Mouse (Mus musculus) liver, postnatal 0 days (tissue): ENCODE results near the gene P2rx1. TPM values are rescaled to one million over a fixed set of nuclear protein-coding genes. Genes with fewer than 3 reads are reported as not detected.

Experiments used
- ATAC-seq: fragments of 200-750 bp; cut with Nextera tagmentation; 2 replicates; pipeline ENCODE4 v1.8.0; 2017; ENCODE audit warnings: mild to moderate bottlenecking, moderate library complexity
- DNase-seq: peaks from one replicate; pipeline ENCODE4 v3.0.0-alpha.2; 2016
- H3K27ac ChIP-seq: fragments of 300-500 bp; sonication (generic); 2 replicates; pipeline ENCODE4 v1.5.1; 2014; ENCODE audit warnings: antibody characterized with exemption, moderate library complexity, mild to moderate bottlenecking, low read depth
- H3K27me3 ChIP-seq: fragments of 300-500 bp; sonication (generic); 2 replicates; pipeline ENCODE4 v1.6.1; 2014; ENCODE audit warnings: low read length, control low read depth, mixed read lengths; ENCODE audit not compliant: insufficient read depth
- H3K36me3 ChIP-seq: fragments of 300-500 bp; sonication (generic); replicated peaks from 2 replicates; pipeline ENCODE4 v1.6.1; 2014; ENCODE audit warnings: mild to moderate bottlenecking, control low read depth, low read length, moderate library complexity, mixed read lengths; ENCODE audit not compliant: insufficient read depth
- H3K4me1 ChIP-seq: fragments of 300-500 bp; sonication (generic); 2 replicates; pipeline ENCODE4 v1.6.1; 2014; ENCODE audit warnings: antibody characterized with exemption, mild to moderate bottlenecking, control low read depth; ENCODE audit not compliant: insufficient read depth
- H3K4me2 ChIP-seq: fragments of 300-500 bp; sonication (generic); 2 replicates; pipeline ENCODE4 v1.6.1; 2014; ENCODE audit warnings: low read depth, mild to moderate bottlenecking, low read length, moderate library complexity, mixed read lengths
- H3K4me3 ChIP-seq: fragments of 300-500 bp; sonication (generic); 2 replicates; pipeline ENCODE4 v1.5.1; 2014; ENCODE audit warnings: low read depth, low read length
- H3K9ac ChIP-seq: fragments of 300-500 bp; sonication (generic); replicated peaks from 2 replicates; pipeline ENCODE4 v1.6.1; 2014; ENCODE audit warnings: mild to moderate bottlenecking, moderate library complexity
- H3K9me3 ChIP-seq: fragments of 300-500 bp; sonication (generic); 2 replicates; pipeline ENCODE4 v1.6.1; 2016; ENCODE audit warnings: mild to moderate bottlenecking, control low read depth, low read length, mixed read lengths
- CTCF ChIP-seq: sonication (generic); IDR thresholded peaks from 2 replicates; pipeline ENCODE4 v1.5.1; 2016; ENCODE audit warnings: antibody characterized with exemption, low read depth
- EP300 ChIP-seq: IDR thresholded peaks from 2 replicates; pipeline ENCODE4 v1.6.1; 2016; ENCODE audit warnings: antibody characterized with exemption, low read depth, mild to moderate bottlenecking
- WGBS: fragments of 180-500 bp; shearing (Covaris S2); extraction: QIAGEN DNeasy Blood & Tissue Kit; methylation state at CpG from one replicate; pipeline ENCODE4 v1.1.7; 2014; ENCODE audit not compliant: insufficient replicate concordance; 5-methylcytosine and 5-hydroxymethylcytosine counted together
- polyA plus RNA-seq: library from polyadenylated mRNA; unstranded; fragments of >200 nt; fragmentation: Nextera tagmentation; extraction: Ambion mirVana; gene quantifications from 2 replicates; pipeline ENCODE4 v1.2.1, GENCODE M21; 2015

P2rx1 gene
- polyA plus RNA-seq, 1 experiment from 2014 or later = 7.9 TPM

DNA sequence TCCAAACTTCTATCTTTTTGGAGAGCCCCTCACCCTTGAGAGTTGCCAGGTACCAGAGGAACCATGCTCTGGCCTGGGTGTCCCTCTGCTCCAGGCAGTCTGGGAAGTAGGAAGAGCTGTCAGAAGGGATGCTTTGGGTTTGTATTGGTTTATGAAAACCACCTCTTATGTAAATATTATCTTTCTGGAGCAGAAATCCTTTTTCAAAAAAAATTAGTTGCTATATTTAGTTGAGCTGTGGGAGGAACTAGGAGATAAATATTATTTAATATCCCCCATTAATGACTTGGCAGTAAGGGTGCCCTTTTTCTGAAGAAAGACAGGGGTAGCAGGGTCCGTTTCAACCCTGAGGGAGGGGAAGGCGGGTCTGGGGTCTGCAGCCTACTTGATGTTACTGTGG lies 36.5 kb upstream of the P2rx1 start:
- Histone ChIP-seq H3K9ac (no peak overlapping the region), H3K4me1 (peaks cover 17% of the 10 kb centered on the region), H3K4me2 (peak overlapping the region; percentile 69), H3K36me3 (no peaks in the 10 kb centered on the region), H3K9me3 (no peaks in the 10 kb centered on the region), H3K4me3 (peak overlapping the region; percentile 54), H3K27me3 (peaks cover 25% of the 10 kb centered on the region), H3K27ac (peak overlapping the region; percentile 88; the same call in 1 of the 2 replicates)
- TF ChIP-seq EP300 = no peak
- no peak for TF ChIP-seq CTCF
- ATAC-seq = no peak
- no peak for DNase-seq
- 52% methylated on average over 2 of the region's 2 CpGs for WGBS

DNA sequence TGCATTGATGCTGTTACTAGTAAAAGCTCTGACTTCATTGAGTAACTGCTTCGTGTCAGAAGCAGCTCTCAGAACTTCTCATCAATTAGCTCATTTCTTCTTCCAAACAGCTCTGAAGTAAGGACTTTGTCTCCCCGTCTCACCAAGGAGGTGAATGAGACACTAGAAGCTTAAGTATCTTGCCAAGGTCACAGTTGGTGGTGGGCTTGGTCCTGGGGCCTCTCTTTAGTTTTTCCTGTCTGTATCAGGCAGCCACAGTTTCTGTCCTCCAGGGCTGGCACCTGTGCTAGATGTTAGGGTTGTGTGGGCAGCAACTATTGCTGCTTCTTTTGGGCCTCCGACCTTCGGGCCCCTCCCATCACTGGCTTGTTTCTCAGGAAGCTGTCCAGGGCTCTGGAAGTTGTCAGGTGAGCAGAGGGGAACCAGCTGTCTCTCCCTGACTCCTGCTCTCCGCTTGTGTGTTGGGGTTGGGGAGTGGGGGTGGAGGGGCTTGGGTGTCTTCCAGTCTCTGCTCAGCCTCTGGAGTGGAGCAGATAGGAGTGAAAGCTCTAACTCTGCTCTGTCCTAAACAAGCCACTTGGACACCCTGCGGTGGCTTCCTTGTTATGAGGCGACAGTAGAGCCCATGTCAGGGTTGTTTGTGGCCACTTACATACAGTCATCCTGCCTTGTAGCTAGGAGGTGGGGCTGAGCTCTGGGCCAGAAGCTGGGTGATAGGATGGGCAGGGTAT lies 35.7 kb upstream of the P2rx1 start:
- 42% methylated on average over 7 of the region's 7 CpGs for WGBS
- H3K4me2 ChIP-seq = peak overlapping the region; percentile 69
- H3K9ac ChIP-seq = no peak overlapping the region
- TF ChIP-seq EP300 (no peak), CTCF (no peak)
- H3K27ac ChIP-seq = peak overlapping the region; percentile 69
- H3K36me3 ChIP-seq = no peaks in the 10 kb centered on the region
- H3K9me3 ChIP-seq = no peaks in the 10 kb centered on the region
- ATAC-seq = peak; percentile 43
- H3K4me1 ChIP-seq = peaks cover 15% of the 10 kb centered on the region
- peak overlapping the region; percentile 54; the same call in 1 of the 2 replicates for H3K4me3 ChIP-seq
- H3K27me3 ChIP-seq = peaks cover 25% of the 10 kb centered on the region
- DNase-seq = peak; percentile 36

DNA sequence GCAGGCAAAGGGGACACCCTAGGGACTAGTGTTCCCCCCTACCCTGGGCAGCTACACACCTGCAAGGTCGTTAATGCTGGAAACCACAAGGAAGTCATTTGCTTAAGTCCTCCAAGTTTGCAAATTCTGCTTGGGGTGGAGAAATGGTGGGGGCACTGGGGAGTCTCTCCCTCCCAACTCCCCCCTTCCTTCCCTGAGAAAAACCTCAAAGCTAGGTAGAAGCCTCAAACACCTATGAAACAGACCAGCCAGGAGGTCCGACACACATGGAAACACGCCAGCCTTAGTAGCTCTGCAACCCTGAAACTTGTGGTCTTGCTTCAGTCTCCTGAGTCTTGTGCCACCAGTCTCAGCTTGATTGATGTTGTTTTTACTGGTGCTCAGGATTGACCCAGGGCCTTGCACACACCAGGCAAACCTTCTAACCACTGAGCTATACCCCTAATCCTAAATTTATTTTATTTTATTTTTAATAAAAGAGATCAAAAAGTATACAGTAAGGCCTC lies 35.1 kb upstream of the P2rx1 start:
- Histone ChIP-seq H3K27ac (peak overlapping the region; percentile 69), H3K9ac (no peak overlapping the region), H3K4me2 (peak overlapping the region; percentile 69), H3K9me3 (no peaks in the 10 kb centered on the region), H3K27me3 (peaks cover 23% of the 10 kb centered on the region), H3K4me3 (no peak overlapping the region), H3K36me3 (no peaks in the 10 kb centered on the region), H3K4me1 (peaks cover 15% of the 10 kb centered on the region)
- ATAC-seq (peak; percentile 9; the same call in 1 of the 2 replicates), DNase-seq (no peak)
- 59% methylated on average over 3 of the region's 3 CpGs for WGBS
- TF ChIP-seq EP300 = no peak
- TF ChIP-seq CTCF = no peak

DNA sequence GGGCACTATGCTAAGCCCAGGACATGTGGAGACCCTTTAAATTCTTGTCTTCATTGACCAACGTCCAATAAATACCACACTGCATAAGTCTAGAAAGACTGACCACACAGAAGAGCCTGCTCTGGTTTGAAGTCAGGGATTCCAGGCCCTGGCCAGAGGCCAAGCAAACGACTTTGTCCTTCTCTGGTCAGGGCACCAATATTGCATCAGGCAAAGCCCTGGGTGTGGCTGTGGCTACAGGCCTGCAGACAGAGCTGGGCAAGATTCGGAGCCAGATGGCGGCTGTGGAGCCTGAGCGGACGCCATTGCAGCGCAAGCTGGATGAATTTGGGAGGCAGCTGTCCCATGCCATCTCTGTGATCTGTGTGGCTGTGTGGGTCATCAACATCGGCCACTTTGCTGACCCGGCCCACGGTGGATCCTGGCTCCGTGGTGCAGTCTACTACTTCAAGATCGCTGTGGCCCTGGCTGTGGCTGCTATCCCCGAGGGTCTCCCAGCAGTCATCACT lies 23.9 kb upstream of the P2rx1 start:
- ATAC-seq = no peak
- Histone ChIP-seq H3K9me3 (no peaks in the 10 kb centered on the region), H3K4me1 (no peaks in the 10 kb centered on the region), H3K27ac (no peak overlapping the region), H3K36me3 (peaks cover 12% of the 10 kb centered on the region; the same call in 1 of the 2 replicates), H3K27me3 (no peaks in the 10 kb centered on the region), H3K9ac (no peak overlapping the region), H3K4me2 (no peak overlapping the region), H3K4me3 (no peak overlapping the region)
- peak; percentile 39 for DNase-seq
- no peak for TF ChIP-seq CTCF
- 77% methylated on average over 13 of the region's 13 CpGs for WGBS

DNA sequence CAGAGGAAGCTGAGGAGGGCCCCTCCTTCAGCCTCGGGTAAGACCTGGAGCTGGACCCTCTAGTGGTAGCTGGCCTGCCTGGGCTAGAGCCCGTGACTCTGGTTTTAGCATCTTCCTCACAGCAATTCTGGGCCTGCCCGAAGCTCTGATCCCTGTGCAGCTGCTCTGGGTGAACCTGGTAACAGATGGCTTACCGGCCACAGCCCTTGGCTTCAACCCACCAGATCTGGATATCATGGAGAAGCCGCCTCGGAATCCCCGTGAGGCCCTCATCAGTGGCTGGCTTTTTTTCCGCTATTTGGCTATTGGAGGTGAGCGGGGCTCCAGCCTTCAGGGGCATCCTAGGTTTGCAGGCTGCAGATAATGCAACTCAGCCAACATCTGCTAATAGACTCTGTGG lies 16.4 kb upstream of the P2rx1 start:
- WGBS = 84% methylated on average over 9 of the region's 9 CpGs
- Histone ChIP-seq H3K27ac (no peak overlapping the region), H3K9me3 (no peaks in the 10 kb centered on the region), H3K4me3 (no peak overlapping the region), H3K4me1 (no peaks in the 10 kb centered on the region; the same call in none of the 2 replicates), H3K4me2 (no peak overlapping the region), H3K27me3 (no peaks in the 10 kb centered on the region), H3K9ac (no peak overlapping the region), H3K36me3 (peaks cover 7% of the 10 kb centered on the region; the same call in 1 of the 2 replicates)
- ATAC-seq (no peak), DNase-seq (no peak)
- TF ChIP-seq EP300 = no peak
- TF ChIP-seq CTCF = no peak

DNA sequence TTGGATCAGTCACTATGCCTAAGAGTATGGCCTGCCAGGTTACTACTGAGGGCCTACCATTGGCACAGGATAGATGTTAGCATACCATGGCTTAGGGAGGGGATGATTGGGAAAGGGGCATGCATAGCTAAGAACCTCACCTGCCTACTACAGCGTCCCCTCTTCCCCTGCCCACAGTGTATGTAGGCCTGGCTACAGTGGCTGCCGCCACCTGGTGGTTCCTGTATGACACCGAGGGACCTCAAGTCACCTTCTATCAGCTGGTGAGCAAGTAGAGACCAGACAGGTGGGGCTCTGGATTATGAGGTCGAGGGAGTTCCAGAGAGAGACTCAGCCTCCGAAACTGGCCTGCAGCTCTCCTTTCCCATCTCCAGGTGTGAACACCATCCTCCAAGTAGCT lies 15.6 kb upstream of the P2rx1 start:
- no peak overlapping the region for H3K27ac ChIP-seq
- no peaks in the 10 kb centered on the region for H3K9me3 ChIP-seq
- WGBS = 58% methylated on average over 5 of the region's 5 CpGs
- no peak overlapping the region for H3K9ac ChIP-seq
- DNase-seq (no peak), ATAC-seq (no peak)
- H3K36me3 ChIP-seq = peaks cover 7% of the 10 kb centered on the region; the same call in 1 of the 2 replicates
- TF ChIP-seq EP300 = no peak
- TF ChIP-seq CTCF = peak; percentile 71
- H3K4me1 ChIP-seq = no peaks in the 10 kb centered on the region; the same call in none of the 2 replicates
- H3K4me3 ChIP-seq = no peak overlapping the region
- no peaks in the 10 kb centered on the region for H3K27me3 ChIP-seq
- H3K4me2 ChIP-seq = no peak overlapping the region
